Mouse (Mus musculus): ENCODE data around the gene Nfatc2.
A peak's percentile ranks its signal among the peaks of the same experiment; 100 is the strongest.

Gene Nfatc2

DNA sequence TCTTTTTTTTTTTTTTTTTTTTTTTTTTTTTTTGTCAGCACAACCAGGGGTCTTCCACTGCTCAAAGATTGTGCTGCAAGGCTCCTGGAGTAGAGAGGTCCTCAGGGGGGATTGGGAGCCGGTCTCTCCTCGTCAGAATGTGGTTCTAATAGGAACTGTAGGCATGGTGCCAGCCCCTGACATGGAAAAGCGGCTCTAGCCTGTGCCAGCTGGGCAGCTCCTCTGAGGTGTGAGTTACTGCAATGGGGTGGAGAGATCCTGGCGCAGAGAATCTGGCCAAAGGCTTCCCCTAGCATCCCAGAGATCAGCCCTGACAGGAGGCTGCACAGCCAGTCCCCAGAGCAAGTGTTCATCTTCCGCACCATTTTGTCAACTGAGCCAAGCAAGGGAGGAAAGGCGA, 120.8 kb downstream of the Nfatc2 start:
- DNase-seq, result no peak

DNA sequence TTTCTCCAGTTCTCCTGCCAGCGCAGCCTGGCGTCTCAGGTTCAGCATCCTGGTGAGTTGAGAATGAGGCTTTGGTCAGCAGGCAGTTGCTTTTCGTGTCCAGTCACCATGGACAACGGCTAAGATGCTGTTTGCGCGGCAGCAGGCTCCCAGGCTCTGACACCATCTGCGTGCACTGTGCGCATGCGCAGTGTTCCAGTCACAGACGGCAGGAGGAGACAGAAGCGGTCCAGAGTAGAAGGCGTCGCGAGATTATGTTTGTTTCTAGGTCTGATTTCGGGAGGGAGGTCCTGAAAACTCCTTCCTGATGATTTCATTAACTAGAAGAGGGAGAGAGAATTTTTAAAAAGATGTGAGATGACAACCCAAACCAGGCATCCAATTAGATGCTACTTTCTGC, 121.5 kb downstream of the Nfatc2 start:
- no peak for DNase-seq

DNA sequence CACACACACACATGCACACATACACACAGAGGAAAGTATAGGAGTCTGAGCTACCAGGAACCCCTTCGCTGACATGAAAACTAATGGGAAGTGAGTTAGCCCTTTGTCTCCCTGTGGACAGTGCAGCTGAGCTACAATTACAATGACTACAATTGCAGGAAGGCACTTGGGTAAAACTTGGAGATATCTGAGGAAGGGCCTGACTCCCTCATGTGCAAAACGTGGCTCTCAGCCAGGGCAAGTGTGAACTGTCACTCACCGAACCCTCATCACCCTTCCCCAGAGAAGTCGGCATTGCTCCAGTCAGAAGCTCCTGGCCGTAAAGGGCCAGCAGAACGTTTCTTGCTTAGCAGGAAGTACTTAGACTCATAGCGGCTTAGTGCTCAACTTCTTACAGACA, 123.0 kb downstream of the Nfatc2 start:
- no peak for DNase-seq

GRCm38 (mm10) chr2:168473496-168473895, 128.0 kb downstream of the Nfatc2 start:
- DNase-seq, result peak; percentile 47

- DNase-seq, result peak; percentile 86
Measured at GRCm38 (mm10) chr2:168472899-168473298, 128.6 kb downstream of the Nfatc2 start.

DNA sequence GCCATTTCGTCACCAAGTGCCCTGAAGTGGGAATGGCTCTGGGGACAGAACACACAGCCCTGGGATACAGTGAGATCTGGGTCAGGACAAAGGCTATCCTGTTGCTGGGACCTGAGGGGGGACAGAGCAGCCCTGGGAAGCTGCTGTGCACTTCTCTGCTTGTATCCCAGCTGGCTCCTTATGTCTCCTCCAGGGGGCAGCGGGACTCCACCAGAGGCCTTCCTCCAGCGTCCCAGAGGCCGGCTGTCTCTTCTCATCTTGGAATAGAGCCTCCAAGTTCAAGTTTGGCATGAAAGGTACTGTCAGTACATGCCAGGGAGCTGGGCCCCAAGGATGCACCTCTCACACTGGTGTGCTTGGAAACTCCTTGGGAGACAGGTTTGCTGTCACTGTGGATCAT, 132.4 kb downstream of the Nfatc2 start:
- peak; percentile 78 for DNase-seq

DNA sequence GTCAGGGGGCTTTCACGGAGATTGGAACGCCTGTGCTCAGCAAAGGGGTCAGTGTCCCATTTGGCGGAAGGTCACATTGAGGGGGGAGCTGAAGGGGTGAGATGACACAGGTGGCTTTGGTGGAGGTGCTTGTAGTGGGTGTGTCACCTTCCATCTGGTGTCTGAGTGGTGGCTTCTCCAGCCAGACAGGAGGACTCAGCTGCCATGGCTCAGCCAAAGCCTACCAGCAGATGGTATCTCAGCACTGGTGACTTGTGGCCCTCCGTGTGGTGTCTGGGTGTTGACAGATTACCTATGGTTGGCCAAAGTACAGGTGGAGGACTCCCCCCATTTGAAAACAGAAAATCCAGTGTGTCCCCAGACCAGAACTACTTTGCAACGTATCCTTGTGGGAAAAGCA, 134.3 kb downstream of the Nfatc2 start:
- no peak for DNase-seq

- DNase-seq, result no peak
Measured at GRCm38 (mm10) chr2:168466066-168466465, 135.4 kb downstream of the Nfatc2 start.

DNA sequence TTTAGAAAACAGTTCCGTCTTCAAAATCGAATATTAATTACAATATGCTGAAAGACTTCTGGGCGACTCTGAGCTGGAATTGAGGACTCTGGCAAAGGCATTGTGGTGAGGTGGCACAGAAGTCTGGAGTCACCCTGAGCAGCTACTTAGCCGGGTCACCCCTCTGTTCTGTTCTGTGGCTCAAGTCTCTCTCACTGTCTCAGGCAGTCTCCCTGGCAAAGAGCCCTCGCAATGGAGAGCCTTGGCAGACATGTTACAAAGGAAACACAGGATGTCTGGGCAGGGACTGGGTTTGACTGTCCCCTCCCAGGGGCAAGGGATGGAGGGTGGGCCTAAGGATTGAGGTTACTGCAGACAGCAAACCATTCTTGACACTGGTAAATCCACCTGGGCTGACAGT, 135.8 kb downstream of the Nfatc2 start:
- no peak for DNase-seq

DNA sequence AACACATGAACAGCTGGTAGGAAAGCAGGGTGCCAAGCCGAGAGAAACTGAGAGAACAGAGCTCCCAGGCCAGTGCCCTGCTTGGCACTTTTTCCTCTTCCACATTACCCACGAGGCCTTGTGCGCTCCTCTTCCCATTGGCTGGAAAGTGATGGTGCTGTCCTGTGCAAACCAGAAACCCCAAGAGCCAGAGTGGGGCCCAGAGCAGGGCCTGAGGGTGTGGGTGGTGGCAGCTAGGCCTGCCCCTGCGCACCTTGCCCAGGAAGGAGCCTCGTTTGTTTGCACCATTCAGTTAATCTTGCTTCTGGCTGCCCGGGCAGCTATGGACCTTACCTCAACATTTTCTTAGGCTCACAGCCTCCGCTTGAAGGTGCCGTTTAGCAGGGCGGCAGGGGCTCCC, 139.6 kb downstream of the Nfatc2 start:
- DNase-seq, result no peak

DNA sequence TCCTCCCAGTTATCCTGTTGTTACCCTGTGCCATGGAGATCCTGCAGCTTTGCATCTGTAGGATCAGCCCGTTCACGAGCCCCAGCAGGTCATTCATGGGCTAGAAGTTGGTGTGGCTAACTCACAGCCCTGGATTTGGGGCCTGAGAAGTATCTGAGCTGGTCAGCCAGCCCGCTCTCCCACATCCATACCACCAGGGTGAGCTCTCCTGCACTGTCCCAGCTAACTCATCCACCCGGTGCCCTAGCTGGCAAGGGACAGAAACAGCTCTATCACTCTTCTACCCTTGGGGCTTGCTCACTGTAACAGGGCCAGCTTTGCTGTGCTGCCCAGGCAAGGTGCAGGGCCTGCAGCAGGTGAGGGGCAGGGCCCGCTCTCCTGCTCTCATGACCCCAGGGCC, 141.8 kb downstream of the Nfatc2 start:
- no peak for DNase-seq

GRCm38 (mm10) chr2:168458583-168458982, 142.9 kb downstream of the Nfatc2 start:
- DNase-seq, result no peak

DNA sequence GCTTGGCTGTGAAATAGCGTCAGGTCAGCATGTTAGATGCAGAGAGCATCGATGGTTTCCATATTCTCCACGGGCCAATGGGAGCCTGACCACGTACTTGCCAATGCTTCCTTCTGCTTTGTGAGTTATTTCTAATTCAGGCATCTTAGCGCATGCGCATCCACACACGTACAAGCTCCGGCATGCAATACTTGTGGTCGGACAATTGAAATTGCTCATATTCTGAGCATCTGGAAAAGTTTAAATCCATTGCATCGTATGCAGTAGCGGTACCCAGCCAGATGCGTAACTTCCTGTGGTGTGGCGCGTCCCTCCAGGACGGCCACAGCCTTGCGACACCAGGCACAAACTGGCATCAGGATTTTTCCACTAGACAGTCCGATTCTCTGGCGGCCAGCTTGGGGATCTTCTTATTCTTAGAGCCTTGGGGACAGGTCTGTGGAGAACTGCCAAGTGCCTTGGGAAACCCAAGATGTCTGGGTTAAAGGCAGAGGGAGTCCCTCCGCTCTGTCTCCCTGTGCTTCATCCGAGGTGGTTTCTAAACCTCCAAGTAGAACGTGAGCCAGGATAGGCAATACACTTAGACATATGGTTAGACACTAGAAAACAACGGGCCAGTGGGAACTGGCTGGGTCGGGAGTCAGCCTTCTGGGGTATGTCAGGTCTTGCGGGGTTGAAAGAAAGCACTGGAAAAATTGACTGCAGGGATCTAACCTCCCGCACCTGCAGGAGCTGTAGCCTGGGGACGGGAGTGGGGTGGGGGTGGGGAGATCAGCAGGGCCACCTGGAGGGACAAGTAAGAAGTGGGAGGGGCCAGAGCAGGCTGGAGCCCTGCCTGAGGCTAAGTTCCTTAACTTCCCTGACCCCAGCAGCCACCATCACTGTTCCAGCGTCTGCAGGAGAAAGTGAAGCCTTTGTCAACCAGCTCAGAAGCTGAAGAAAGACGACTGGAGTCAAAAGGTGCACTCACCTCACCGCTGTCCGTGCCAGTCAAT, 149.4 kb downstream of the Nfatc2 start:
- no peak for DNase-seq

DNA sequence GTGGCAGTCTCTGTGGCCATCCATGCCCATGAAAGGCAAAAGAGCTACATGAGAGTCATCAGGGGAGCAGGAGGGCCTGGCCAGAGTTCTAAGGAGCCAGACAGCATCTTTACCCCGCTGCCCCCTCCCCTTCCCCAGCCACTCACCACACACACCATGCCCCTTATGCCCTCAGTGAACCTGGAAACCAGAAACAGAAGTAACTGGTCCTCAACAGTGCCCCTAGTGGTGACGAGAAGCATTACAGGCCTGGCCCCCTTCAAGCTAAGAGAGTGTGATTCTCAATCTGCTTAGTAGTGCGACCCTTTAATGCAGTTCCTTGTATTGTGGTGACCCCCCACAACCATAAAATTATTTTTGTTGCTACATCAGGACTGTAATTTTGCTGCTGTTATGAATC, 150.5 kb downstream of the Nfatc2 start:
- DNase-seq, result peak; percentile 51

- no peak for DNase-seq
Measured at GRCm38 (mm10) chr2:168448054-168448453, 153.4 kb downstream of the Nfatc2 start.

DNA sequence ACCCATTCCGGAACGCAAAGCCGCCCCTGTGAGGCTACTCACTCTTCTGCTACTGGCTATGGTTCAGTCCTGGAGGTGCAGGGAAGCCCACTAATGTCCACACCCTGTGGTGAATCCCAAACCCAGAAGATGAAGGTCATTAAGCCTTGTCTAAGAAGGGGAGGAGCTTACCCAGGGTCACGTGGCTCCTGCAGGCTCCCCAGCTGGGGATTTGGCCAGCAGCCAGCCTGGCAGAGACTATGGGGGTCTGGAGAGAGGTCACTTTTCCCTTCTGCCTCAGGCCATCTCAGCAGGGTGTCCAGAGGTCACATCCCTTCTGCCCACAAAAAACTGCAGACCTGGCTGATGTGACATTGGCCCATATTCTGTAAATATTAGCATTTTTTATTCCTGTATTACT, 153.9 kb downstream of the Nfatc2 start:
- no peak for DNase-seq

GRCm38 (mm10) chr2:168445211-168445810, 156.1 kb downstream of the Nfatc2 start:
- DNase-seq, result peak; percentile 76

DNA sequence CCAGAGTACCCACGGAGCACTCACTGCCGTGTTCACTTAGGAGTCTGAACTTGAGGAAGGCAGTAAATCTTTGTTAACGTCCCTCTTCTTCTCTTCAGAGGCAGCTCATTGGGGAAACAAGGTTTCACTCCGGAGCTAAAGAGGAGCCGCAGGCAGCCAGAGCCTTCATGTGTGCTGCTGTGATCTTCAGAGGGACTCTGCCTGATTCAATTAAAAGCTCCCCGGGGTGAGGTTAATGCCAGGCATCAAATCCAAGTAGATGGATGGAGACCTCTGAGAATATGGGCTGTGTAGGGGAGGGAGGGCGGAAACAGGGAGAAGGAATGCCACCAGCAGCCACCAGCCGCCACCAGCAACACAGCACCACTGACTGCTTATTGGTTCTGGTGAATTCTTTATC, 157.3 kb downstream of the Nfatc2 start:
- DNase-seq, result no peak

DNA sequence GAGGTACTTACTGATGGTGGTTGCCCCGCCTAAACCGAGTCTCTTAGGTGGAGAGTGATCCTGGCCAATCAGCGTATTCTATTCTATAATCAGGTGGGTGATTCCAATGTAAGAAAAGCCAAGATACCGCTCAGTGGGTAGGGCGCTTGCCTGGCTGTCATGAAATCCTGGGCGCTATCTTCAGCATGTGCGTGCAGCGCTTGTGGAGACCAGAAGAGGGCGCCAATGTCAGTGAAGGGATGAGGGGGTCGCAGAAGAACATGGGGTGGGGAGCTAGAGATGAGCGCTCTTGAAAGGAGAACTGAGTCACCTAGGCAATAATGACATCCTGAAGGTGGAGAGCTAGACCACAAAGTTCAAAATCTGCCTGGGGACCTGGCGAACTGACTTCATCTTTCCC, 160.0 kb downstream of the Nfatc2 start:
- DNase-seq, result no peak

DNA sequence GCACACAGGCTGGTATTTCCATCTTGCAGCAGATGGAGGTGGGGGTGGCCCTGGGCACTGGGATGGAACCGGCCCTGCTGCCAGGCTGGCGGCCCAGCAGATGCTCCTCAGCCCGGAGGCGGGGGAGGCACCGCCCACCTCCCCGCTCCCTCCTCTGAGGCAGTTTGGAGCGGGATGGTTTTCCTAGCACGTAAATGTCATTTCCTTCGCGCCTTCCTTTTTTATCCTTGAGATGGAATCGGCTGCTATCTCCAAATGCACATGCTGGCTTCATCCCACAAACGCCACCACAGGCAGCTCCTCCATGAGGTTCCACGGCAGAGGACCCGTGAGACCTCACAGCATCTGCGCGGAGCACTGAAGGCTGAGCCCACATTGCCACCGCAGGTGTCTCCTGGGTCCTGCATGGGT, 160.5 kb downstream of the Nfatc2 start:
- DNase-seq, result no peak

DNA sequence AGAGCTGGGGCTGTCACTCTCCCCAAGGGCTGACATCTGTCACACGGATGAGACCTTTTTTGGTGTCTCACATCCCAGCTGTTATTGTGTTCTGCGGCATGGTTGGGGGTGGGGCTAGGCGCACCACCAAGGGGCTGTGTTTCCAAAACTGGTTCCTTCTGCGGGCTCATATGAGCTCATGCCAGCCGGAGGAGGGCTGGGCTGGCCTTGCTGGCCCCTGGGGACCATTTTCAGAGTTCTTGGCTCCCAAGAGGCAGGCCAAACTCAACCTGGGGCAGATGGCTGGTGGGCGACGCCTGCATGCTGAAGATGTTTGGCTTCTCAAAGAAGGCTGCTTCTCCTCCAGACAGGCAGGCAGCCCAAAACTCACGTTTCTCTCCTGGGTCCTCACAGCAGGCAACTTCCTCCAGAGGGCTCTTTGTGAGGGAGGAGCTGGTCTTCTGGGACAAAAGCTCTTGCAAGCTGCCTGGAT, 162.4 kb downstream of the Nfatc2 start:
- DNase-seq, result peak; percentile 79

GRCm38 (mm10) chr2:168434187-168434586, 167.3 kb downstream of the Nfatc2 start:
- DNase-seq, result no peak

DNA sequence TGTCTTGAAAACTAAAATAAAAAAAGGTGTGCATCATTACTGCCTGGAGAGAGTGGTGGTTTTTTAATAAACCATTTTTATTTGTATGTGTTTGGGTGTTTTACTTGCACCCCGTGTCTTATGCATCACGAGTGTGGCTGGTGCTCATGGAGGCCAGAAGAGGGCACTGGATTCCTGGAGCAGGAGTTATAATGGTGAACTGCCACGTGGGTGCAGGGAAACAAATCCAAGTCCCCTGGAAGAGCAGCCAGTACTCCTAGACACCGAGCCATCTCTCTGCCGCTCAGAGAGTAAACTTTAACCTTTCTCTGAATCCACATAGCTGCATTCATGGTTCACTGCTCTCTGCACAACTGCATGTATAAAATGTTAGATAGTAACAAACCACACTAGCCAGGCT, 168.1 kb downstream of the Nfatc2 start:
- no peak for DNase-seq

DNA sequence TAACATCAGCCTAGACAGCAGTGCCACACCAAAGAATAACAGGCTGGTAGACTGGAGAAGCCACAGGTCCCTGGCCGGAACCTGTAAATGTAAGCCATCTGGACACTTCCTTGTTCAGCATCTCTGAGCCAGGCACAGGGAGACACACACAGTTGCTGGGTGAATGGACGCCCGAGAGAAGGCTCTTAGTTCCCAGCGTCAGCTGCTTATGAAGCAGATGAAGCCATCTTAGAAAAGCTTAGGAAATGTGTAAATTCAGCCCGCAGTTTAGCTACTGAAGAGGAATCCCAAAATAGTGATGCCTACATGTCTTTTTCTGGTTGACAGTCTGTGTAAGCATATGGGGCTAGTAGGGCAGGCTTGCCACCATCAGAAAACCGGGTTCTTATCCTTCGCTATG, 169.1 kb downstream of the Nfatc2 start:
- no peak for DNase-seq

Measured in thymus, postnatal 14 days (tissue).